Mouse (Mus musculus) brain, embryonic 14.5 days (tissue): ENCODE results near the gene Ccdc87.

ENCODE experiments used
- CTCF ChIP-seq: fragments of 200-500 bp; IDR thresholded peaks from 2 replicates; pipeline ENCODE4 v1.5.1; 2012; ENCODE audit warnings: inconsistent platforms, mild to moderate bottlenecking, moderate library complexity, borderline replicate concordance; ENCODE audit not compliant: insufficient read depth, insufficient read length; ENCODE audit errors: extremely low read depth
- POLR2A ChIP-seq: fragments of 200-500 bp; IDR thresholded peaks from 2 replicates; pipeline ENCODE4 v1.6.1; 2012; ENCODE audit warnings: mild to moderate bottlenecking, inconsistent platforms, borderline replicate concordance; ENCODE audit not compliant: poor library complexity, insufficient read depth, insufficient read length, severe bottlenecking; ENCODE audit errors: extremely low read depth

DNA sequence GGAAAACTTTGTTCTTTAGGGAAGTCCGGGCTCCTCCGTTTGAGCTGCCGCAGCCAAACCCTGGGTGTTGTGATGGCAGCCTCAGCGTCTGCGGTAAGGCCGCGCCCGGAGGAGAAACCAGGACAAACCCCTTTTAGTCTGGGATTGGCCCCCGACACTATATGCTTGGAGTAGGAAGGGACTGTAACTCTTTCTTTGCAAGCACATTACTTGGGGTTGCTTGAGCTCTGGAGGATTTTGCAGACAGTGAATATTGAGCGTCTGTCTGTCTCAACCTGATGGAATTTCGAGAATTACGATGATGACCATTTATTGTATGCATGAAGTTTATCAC lies 27.3 kb upstream of the Ccdc87 start:
- TF ChIP-seq CTCF (no peak), POLR2A (no peak)
